Mouse (Mus musculus): ENCODE measurements around the gene Itih2. TPM values are rescaled to one million over a fixed set of nuclear protein-coding genes. Genes with fewer than 3 reads are reported as not detected.

The Itih2 gene
- total RNA-seq, 2 experiments from 2014 or later = not detected

- no peak for ATAC-seq (replicated peaks; ENCODE audit: poor library complexity)
These were observed 11.9 kb downstream of the Itih2 start for GRCm38 (mm10) chr2:10119276-10119675.

- ATAC-seq (replicated peaks; ENCODE audit: poor library complexity) = no peak
These were observed 12.4 kb downstream of the Itih2 start for GRCm38 (mm10) chr2:10118751-10119150.

- ATAC-seq (replicated peaks; ENCODE audit: poor library complexity) = no peak
These were observed 22.5 kb downstream of the Itih2 start for GRCm38 (mm10) chr2:10108535-10109189.

- peak; percentile 95 for ATAC-seq (replicated peaks; ENCODE audit: poor library complexity)
These were observed 30.0 kb downstream of the Itih2 start for GRCm38 (mm10) chr2:10101180-10101579.

- ATAC-seq (replicated peaks; ENCODE audit: poor library complexity) = no peak
These were observed 30.7 kb downstream of the Itih2 start for GRCm38 (mm10) chr2:10100471-10100870.

GRCm38 (mm10) chr2:10098598-10099215 lies 32.5 kb downstream of the Itih2 start:
- peak; percentile 64 for ATAC-seq (replicated peaks; ENCODE audit: poor library complexity)

GRCm38 (mm10) chr2:10094327-10095100 lies 36.7 kb downstream of the Itih2 start:
- no peak for ATAC-seq (replicated peaks; ENCODE audit: poor library complexity)

- no peak for ATAC-seq (replicated peaks; ENCODE audit: poor library complexity)
These were observed 43.8 kb downstream of the Itih2 start for GRCm38 (mm10) chr2:10087256-10087850.

- no peak for ATAC-seq (replicated peaks; ENCODE audit: poor library complexity)
These were observed 48.5 kb downstream of the Itih2 start for GRCm38 (mm10) chr2:10082737-10083136.

GRCm38 (mm10) chr2:10081453-10082080 lies 49.6 kb downstream of the Itih2 start:
- 0 out of 2 replicates have a peak, but pooled peaks have one; percentile 4 for ATAC-seq (replicated peaks; ENCODE audit: poor library complexity)

GRCm38 (mm10) chr2:10080310-10081010 lies 50.7 kb downstream of the Itih2 start, which contains the start of the genes Atp5c1 and Kin:
TSS of gene Atp5c1 (minus strand) at chr2:10080510.
TSS of gene Kin (plus strand) at chr2:10080593.
- peak; percentile 90 for ATAC-seq (replicated peaks; ENCODE audit: poor library complexity)

- ATAC-seq (replicated peaks; ENCODE audit: poor library complexity) = peak; percentile 23
These were observed 51.4 kb downstream of the Itih2 start for GRCm38 (mm10) chr2:10079745-10080309.

GRCm38 (mm10) chr2:10076675-10077074 lies 54.5 kb downstream of the Itih2 start:
- ATAC-seq (replicated peaks; ENCODE audit: poor library complexity) = no peak

GRCm38 (mm10) chr2:10074470-10074869 lies 56.7 kb downstream of the Itih2 start:
- no peak for ATAC-seq (replicated peaks; ENCODE audit: poor library complexity)

GRCm38 (mm10) chr2:10071751-10072150 lies 59.4 kb downstream of the Itih2 start:
- ATAC-seq (replicated peaks; ENCODE audit: poor library complexity) = peak; percentile 62

- no peak for ATAC-seq (replicated peaks; ENCODE audit: poor library complexity)
These were observed 72.4 kb downstream of the Itih2 start for GRCm38 (mm10) chr2:10058836-10059235.

GRCm38 (mm10) chr2:10051996-10052395 lies 79.2 kb downstream of the Itih2 start:
- ATAC-seq (replicated peaks; ENCODE audit: poor library complexity) = no peak

- ATAC-seq (replicated peaks; ENCODE audit: poor library complexity) = no peak
These were observed 80.3 kb downstream of the Itih2 start for GRCm38 (mm10) chr2:10050878-10051277.

- ATAC-seq (replicated peaks; ENCODE audit: poor library complexity) = peak; percentile 10; the same call in 1 of the 2 replicates
These were observed 81.7 kb downstream of the Itih2 start for GRCm38 (mm10) chr2:10049456-10049855.

- ATAC-seq (replicated peaks; ENCODE audit: poor library complexity) = peak; percentile 94
These were observed 82.7 kb downstream of the Itih2 start, which contains the start of gene Taf3 for GRCm38 (mm10) chr2:10048461-10048860. TSS of gene Taf3 (minus strand) at chr2:10048596.

Measured in megakaryocyte progenitor cell, adult 5-6 weeks (primary cell).